ENCODE assay signal across 26 mouse cellular contexts in genomic region chr9:87169144-87169543, GRCm38 (mm10). TPM values are rescaled to one million over a fixed set of nuclear protein-coding genes. Genes with fewer than 3 reads are reported as not detected.
DNase-seq lines count a peak whose midpoint lies in the region; ATAC-seq and TF ChIP-seq lines count a peak whose summit lies in the region.
"Had no signal": no experiment of that assay in that cellular context is flagged by ENCODE, and none has a peak within 500 bp of the region (broad histone marks: within the 10 kb centered on the region; RNA-seq: fewer than 3 reads in every experiment).

No protein-coding gene starts in this region.

- TF ChIP-seq CTCF in brain, embryonic 14.5 days (IDR thresholded peaks at IDR 0.05; ENCODE audit: borderline replicate concordance, extremely low read depth, insufficient read depth, insufficient read length), result no peak

- H3K9me3 ChIP-seq in hindbrain, embryonic 14.5 days (ENCODE audit: control insufficient read depth, low read length), result no peaks in the 10 kb centered on the region
- no peaks in the 10 kb centered on the region for H3K9me3 ChIP-seq in hindbrain, embryonic 16.5 days (ENCODE audit: control insufficient read depth, low read length)
- no peaks in the 10 kb centered on the region for H3K9me3 ChIP-seq in midbrain, embryonic 13.5 days
- no peaks in the 10 kb centered on the region for H3K9me3 ChIP-seq in midbrain, embryonic 15.5 days
- no peaks in the 10 kb centered on the region for H3K9me3 ChIP-seq in kidney, embryonic 16.5 days (ENCODE audit: low read length)
- H3K9me3 ChIP-seq: forebrain, embryonic 10.5 days; heart, embryonic 12.5 days; heart, embryonic 15.5 days; hindbrain, embryonic 10.5 days; hindbrain, embryonic 15.5 days had no signal

- WGBS in hindbrain, embryonic 14.5 days, result 87% methylated on average over 12 of the region's 12 CpGs
- WGBS in hindbrain, embryonic 16.5 days, result 84% methylated on average over 12 of the region's 12 CpGs
- 93% methylated on average over 12 of the region's 12 CpGs for WGBS in midbrain, embryonic 13.5 days
- WGBS in midbrain, embryonic 15.5 days, result 88% methylated on average over 12 of the region's 12 CpGs
- WGBS in kidney, embryonic 16.5 days, result 90% methylated on average over 12 of the region's 12 CpGs

- ATAC-seq in hindbrain, embryonic 14.5 days (ENCODE audit: low FRiP score), result 0 out of 2 replicates have a peak, but pooled peaks have one; percentile 27
- no peak for ATAC-seq in hindbrain, embryonic 16.5 days
- 0 out of 2 replicates have a peak, but pooled peaks have one; percentile 25 for ATAC-seq in midbrain, embryonic 13.5 days
- no peak for ATAC-seq in midbrain, embryonic 15.5 days (replicated peaks)
- no peak for ATAC-seq in kidney, embryonic 16.5 days (ENCODE audit: low FRiP score, low TSS enrichment)
- ATAC-seq: activated CD4-positive, CD25-positive, alpha-beta regulatory T cell, adult 4 months; CD4-positive, CD25-positive, alpha-beta regulatory T cell, adult 4 months; forebrain, embryonic 16.5 days; inflammation-experienced regulatory T-cells, adult 6 months; intestine, embryonic 16.5 days had no signal

- no peak overlapping the region for H3K27ac ChIP-seq in hindbrain, embryonic 14.5 days
- H3K27ac ChIP-seq in hindbrain, embryonic 16.5 days (ENCODE audit: low read depth, low read length), result no peak overlapping the region
- no peak overlapping the region for H3K27ac ChIP-seq in midbrain, embryonic 13.5 days
- no peak overlapping the region for H3K27ac ChIP-seq in midbrain, embryonic 15.5 days
- H3K27ac ChIP-seq in kidney, embryonic 16.5 days (ENCODE audit: low read length), result no peak overlapping the region
- H3K27ac ChIP-seq: forebrain, embryonic 10.5 days; heart, embryonic 15.5 days; hindbrain, embryonic 10.5 days; hindbrain, embryonic 15.5 days had no signal

- no peak overlapping the region for H3K4me3 ChIP-seq in hindbrain, embryonic 14.5 days (replicated peaks; ENCODE audit: low read length)
- H3K4me3 ChIP-seq in hindbrain, embryonic 16.5 days (ENCODE audit: low read length), result no peak overlapping the region
- H3K4me3 ChIP-seq in midbrain, embryonic 13.5 days (replicated peaks), result no peak overlapping the region
- no peak overlapping the region for H3K4me3 ChIP-seq in midbrain, embryonic 15.5 days
- H3K4me3 ChIP-seq in kidney, embryonic 16.5 days (ENCODE audit: low read length), result no peak overlapping the region
- H3K4me3 ChIP-seq: forebrain, embryonic 10.5 days; heart, embryonic 12.5 days; heart, embryonic 15.5 days; hindbrain, embryonic 10.5 days; hindbrain, embryonic 15.5 days had no signal

- no peak for TF ChIP-seq POLR2A in brain, embryonic 14.5 days (IDR thresholded peaks at IDR 0.05; ENCODE audit: borderline replicate concordance, extremely low read depth, insufficient read depth, insufficient read length, poor library complexity, severe bottlenecking)

- no peaks in the 10 kb centered on the region for H3K4me1 ChIP-seq in hindbrain, embryonic 14.5 days (replicated peaks; ENCODE audit: control insufficient read depth, insufficient read depth, low read length)
- no peaks in the 10 kb centered on the region for H3K4me1 ChIP-seq in hindbrain, embryonic 16.5 days (ENCODE audit: control insufficient read depth, insufficient read depth, low read depth, low read length)
- H3K4me1 ChIP-seq in midbrain, embryonic 13.5 days (replicated peaks), result peaks cover 6% of the 10 kb centered on the region
- H3K4me1 ChIP-seq in midbrain, embryonic 15.5 days, result peaks cover 3% of the 10 kb centered on the region; the same call in 1 of the 2 replicates
- no peaks in the 10 kb centered on the region for H3K4me1 ChIP-seq in kidney, embryonic 16.5 days (ENCODE audit: insufficient read depth, low read length)
- H3K4me1 ChIP-seq: heart, embryonic 12.5 days; heart, embryonic 15.5 days had no signal

- H3K36me3 ChIP-seq in hindbrain, embryonic 14.5 days (replicated peaks; ENCODE audit: control insufficient read depth, insufficient read depth), result no peaks in the 10 kb centered on the region
- H3K36me3 ChIP-seq in hindbrain, embryonic 16.5 days (ENCODE audit: control insufficient read depth, insufficient read depth, low read length), result no peaks in the 10 kb centered on the region
- no peaks in the 10 kb centered on the region for H3K36me3 ChIP-seq in midbrain, embryonic 13.5 days
- H3K36me3 ChIP-seq in midbrain, embryonic 15.5 days (replicated peaks), result no peaks in the 10 kb centered on the region
- no peaks in the 10 kb centered on the region for H3K36me3 ChIP-seq in kidney, embryonic 16.5 days (ENCODE audit: insufficient read depth, low read length)
- H3K36me3 ChIP-seq: forebrain, embryonic 10.5 days; heart, embryonic 12.5 days; heart, embryonic 15.5 days; hindbrain, embryonic 10.5 days; hindbrain, embryonic 15.5 days had no signal

- no peak overlapping the region for H3K4me2 ChIP-seq in hindbrain, embryonic 14.5 days (replicated peaks)
- no peak overlapping the region for H3K4me2 ChIP-seq in hindbrain, embryonic 16.5 days (ENCODE audit: low read length)
- H3K4me2 ChIP-seq in midbrain, embryonic 13.5 days (replicated peaks), result no peak overlapping the region
- H3K4me2 ChIP-seq in midbrain, embryonic 15.5 days, result no peak overlapping the region
- no peak overlapping the region for H3K4me2 ChIP-seq in kidney, embryonic 16.5 days (replicated peaks; ENCODE audit: low read depth, low read length)
- H3K4me2 ChIP-seq: heart, embryonic 12.5 days; heart, embryonic 15.5 days; hindbrain, embryonic 15.5 days had no signal

- DNase-seq in hindbrain, embryonic 14.5 days (ENCODE audit: low spot score), result no peak
- DNase-seq in brain, embryonic 14.5 days (ENCODE audit: low read depth), result peak; percentile 14
- DNase-seq: adrenal gland, adult 8-10 months; adrenal gland, postnatal 25 days; cerebellum, adult 18-20 months; cerebellum, adult 9-10 months; cerebellum, postnatal 14 days; gastrocnemius, postnatal 25 days; heart, adult 18-20 months; heart, postnatal 10 days; heart, postnatal 36 days had no signal

- no peak overlapping the region for H3K9ac ChIP-seq in hindbrain, embryonic 14.5 days
- no peak overlapping the region for H3K9ac ChIP-seq in hindbrain, embryonic 16.5 days (ENCODE audit: low read depth, low read length)
- H3K9ac ChIP-seq in midbrain, embryonic 13.5 days (replicated peaks), result no peak overlapping the region
- H3K9ac ChIP-seq in midbrain, embryonic 15.5 days, result no peak overlapping the region
- no peak overlapping the region for H3K9ac ChIP-seq in kidney, embryonic 16.5 days (replicated peaks; ENCODE audit: low read length)
- H3K9ac ChIP-seq: heart, embryonic 12.5 days; heart, embryonic 15.5 days; hindbrain, embryonic 15.5 days had no signal

- no peaks in the 10 kb centered on the region for H3K27me3 ChIP-seq in hindbrain, embryonic 14.5 days (ENCODE audit: control insufficient read depth, insufficient read depth, low read length)
- no peaks in the 10 kb centered on the region for H3K27me3 ChIP-seq in hindbrain, embryonic 16.5 days (replicated peaks; ENCODE audit: control insufficient read depth, insufficient read depth, low read length)
- no peaks in the 10 kb centered on the region for H3K27me3 ChIP-seq in midbrain, embryonic 13.5 days
- no peaks in the 10 kb centered on the region for H3K27me3 ChIP-seq in midbrain, embryonic 15.5 days (replicated peaks)
- no peaks in the 10 kb centered on the region for H3K27me3 ChIP-seq in kidney, embryonic 16.5 days (ENCODE audit: insufficient read depth, low read length)
- H3K27me3 ChIP-seq: heart, embryonic 12.5 days; heart, embryonic 15.5 days; hindbrain, embryonic 15.5 days had no signal

RNA-seq across cellular contexts. Expression of gene Mrap2, which starts 25.0 kb away (rescaled TPM):
- 2.1 and 2.4 TPM in 2 replicates for polyA plus RNA-seq in hindbrain, embryonic 14.5 days (2014; fragmentation: Nextera tagmentation; extraction: Ambion mirVana)
- polyA plus RNA-seq in hindbrain, embryonic 16.5 days (2015; fragmentation: Nextera tagmentation; extraction: Ambion mirVana), result 5.1 and 6.7 TPM in 2 replicates
- polyA plus RNA-seq in midbrain, embryonic 13.5 days (2015; fragmentation: Nextera tagmentation; extraction: Ambion mirVana), result 0.47 and 0.54 TPM in 2 replicates
- 2.3 TPM in 2 replicates for polyA plus RNA-seq in midbrain, embryonic 15.5 days (2015; fragmentation: Nextera tagmentation; extraction: Ambion mirVana)
- polyA plus RNA-seq in brain, embryonic 14.5 days (2012; rRNA removed), result 0.54 and 0.92 TPM in 2 replicates
- 0.21 and 0.26 TPM in 2 replicates for polyA plus RNA-seq in kidney, embryonic 16.5 days (2015; fragmentation: Nextera tagmentation; extraction: Ambion mirVana)
- polyA plus RNA-seq: embryonic facial prominence, embryonic 11.5 days; forebrain, embryonic 10.5 days; heart, embryonic 12.5 days; heart, embryonic 15.5 days; hindbrain, embryonic 10.5 days had no signal

Comparison
In these comparisons a context has a peak if more than half of its experiments do, and no peak if none do; other contexts are left out.
1. ATAC-seq: peak in hindbrain, embryonic 14.5 days (single experiment) and midbrain, embryonic 13.5 days (single experiment); none in hindbrain, embryonic 16.5 days (single experiment), midbrain, embryonic 15.5 days (single experiment) and kidney, embryonic 16.5 days (single experiment).